Mouse (Mus musculus) frontal cortex, adult 2 months (tissue): ENCODE results near the gene Mettl7b. TPM values are rescaled to one million over a fixed set of nuclear protein-coding genes. Genes with fewer than 3 reads are reported as not detected.

Source experiments
- DNase-seq, 2 experiments: peaks; one replicate each; pipeline ENCODE4 v3.0.0; 2022; ENCODE audit warnings: low spot score in 1 of 2; ENCODE audit errors: extremely low spot score in 1 of 2
- polyA plus RNA-seq: library from polyadenylated mRNA; depleted of rRNA; stranded (reverse); fragments of >200 nt; gene quantifications from 2 replicates; pipeline ENCODE4 v1.2.3, GENCODE M21; 2012; rRNA removed

The Mettl7b gene
- polyA plus RNA-seq, 1 experiment: not detected

DNA sequence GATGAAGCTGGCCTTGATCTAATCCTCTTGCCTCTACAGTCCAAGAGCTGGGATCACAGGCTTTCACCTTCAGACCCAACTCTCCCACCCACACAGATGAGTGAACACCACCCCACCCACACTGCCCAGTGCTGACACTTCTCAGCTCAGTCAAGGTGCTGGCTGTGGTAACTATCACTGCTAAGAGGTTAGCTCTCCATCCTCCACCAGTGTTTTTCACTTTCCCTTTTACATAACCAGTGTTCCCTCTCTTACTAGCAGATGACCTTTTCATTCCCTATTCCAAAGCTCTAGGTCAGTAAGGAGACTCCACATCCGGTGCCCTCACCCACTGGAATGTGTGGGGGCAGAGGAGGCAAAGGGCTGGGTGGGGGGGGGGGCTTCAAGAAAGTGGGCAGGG, 39.5 kb downstream of the Mettl7b start:
- no peak for DNase-seq

DNA sequence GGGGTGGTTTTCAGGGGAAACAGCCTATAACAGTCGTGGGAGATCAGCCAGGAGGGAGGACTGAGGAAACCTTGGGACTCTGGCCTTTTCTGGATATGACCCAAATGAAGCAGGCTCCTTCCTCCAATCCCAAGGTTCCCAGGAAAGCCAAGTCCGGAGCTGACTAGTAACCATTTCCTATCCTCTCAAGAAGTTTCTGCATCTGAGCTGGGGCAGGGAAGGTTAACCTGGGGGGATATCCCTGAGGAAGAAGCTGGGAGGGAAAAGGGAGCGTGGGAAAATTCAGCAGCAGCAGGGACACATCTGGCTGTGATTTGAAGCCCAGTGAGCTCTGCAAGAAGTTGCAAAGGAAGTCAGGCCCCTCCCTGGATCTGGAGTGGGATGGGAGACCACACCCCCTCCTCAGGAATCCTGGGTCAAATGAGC, 40.0 kb downstream of the Mettl7b start:
- no peak for DNase-seq

DNA sequence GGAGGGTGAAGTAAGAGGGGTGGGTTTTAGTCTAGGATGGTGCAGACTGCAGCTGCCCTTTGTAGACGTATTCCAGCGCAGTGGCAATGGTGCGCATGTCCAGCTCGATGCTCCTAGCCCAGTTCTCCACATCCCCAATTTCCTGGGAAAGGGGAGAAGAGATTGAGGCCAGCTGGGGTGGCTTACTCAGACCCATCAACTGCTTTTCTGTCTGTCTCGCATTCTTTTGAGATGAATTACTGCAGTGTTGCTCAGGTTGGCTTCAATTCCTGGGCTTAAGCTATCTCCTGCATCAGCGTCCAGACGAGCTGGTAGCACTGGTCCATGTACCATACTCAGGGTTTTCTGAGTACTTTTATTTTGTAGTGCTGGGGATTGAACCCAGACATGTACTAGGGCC, 40.8 kb downstream of the Mettl7b start:
- no peak for DNase-seq

DNA sequence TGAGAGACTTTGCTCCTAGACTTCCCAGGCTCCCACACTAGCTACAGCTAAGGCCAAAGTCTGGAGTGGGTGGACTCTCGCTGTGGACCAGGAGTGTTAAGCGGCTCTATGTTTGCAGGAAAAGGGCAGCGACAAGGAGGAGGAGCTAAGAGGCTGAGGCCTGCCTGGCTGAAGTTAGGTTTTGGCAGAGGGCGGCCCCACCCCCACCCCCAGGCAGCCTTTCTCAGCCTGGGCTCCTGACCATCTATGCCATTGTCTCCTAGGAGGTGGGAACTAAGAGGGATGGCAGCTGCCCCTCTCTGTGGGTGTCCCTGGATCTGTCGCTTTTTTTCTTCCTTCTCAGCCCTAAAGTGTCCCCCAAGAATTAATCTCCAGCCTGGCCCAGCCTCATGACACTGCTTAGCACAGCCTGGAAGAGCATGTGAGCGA, 41.6 kb downstream of the Mettl7b start:
- DNase-seq: peak in 1 of 2 experiments; percentile 50

DNA sequence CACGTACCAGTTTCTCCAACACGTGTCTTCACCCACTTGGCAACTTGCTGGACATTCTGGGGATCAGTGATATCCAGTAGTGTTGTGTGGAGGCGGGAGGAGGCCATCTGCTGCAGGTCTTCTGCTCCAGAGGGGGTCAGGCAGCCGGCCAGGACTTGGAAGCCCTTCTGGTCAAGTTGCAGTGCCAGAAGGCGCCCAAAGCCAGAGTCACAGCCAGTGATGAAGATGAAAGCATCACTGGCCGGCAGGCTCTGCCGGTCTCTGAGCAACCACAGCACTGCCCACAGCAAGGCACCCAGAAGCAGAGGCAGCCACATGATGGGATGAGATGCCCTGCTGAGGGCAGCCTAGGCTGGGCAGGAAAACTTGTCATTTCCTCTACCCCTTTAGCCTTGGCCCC, 42.5 kb downstream of the Mettl7b start:
- peak in 1 of 2 experiments; percentile 46 for DNase-seq

DNA sequence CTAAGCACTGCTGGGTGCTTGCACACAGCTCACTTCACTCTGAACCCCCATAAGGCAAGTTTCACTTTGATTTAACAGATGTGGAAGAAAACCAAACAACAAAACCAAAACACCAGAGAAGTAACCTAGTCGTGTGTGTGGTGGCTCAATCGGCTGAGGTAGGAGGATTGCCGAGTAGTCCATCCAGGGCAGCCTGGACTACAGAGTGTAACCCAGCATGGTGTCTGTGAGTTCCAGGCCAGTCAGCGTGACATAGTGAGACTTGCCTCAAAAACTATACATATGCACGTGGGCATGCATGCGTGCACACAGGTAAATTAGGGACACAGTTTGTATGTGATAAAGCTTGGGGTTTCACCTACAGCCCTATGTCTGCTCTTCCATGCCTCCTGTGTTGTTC, 43.4 kb downstream of the Mettl7b start:
- DNase-seq: no peak

DNA sequence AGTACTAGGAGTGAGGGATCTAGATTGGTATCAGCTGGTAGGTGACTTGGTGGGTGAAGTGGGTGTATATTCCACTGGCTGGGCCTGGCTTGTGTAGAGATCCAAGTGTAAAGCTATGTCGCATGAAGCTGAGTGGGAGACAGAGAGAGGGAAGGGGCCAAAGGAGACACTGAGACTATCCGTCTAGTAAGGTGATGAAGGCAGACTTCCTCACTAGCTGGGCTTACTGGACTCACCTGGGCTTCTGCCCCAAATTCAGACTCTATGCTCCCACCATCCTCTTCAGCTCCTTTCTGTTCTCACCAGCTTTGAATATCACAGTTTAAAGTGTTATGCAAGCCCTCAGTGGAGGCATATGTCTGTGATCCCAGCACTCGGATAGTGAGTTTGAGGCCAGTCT, 44.1 kb downstream of the Mettl7b start:
- DNase-seq: no peak

DNA sequence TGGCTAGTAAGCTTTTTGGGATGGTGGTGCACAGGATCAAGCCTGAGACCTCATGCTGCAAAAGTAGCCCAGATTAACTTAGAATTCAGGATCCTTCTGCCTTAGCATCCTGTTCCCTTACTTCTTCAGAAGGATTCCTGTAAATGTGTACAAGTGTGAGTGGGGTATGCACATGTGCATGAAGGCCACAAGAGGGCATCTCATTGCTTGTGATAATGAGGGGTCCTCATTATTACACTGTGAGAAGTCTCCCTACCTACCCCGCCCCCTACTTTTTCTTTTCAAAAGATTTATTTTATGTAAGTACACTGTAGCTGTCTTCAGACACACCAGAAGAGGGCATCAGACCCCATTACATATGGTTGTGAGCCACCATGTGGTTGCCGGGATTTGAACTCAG, 45.2 kb downstream of the Mettl7b start:
- DNase-seq: no peak

DNA sequence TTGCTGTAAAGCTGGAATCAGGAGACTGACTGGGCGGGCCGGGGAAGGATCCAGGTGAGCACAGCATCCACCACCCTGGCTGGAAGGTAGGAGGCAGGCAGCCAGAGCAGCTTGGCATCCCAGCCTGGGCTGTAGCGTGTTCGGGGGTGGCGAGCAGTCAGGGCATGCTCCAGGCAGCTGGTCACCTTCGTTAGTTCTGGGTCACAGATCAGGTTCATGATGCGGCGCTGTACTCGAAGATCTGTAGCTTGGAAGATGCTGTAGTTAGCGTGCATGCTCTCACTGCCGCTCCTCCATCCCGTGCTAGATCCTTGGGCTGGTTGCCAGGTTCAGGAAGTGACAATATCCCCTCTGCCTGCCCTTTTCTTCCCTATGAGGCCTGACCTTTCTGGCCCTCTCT, 47.1 kb downstream of the Mettl7b start:
- DNase-seq: no peak

DNA sequence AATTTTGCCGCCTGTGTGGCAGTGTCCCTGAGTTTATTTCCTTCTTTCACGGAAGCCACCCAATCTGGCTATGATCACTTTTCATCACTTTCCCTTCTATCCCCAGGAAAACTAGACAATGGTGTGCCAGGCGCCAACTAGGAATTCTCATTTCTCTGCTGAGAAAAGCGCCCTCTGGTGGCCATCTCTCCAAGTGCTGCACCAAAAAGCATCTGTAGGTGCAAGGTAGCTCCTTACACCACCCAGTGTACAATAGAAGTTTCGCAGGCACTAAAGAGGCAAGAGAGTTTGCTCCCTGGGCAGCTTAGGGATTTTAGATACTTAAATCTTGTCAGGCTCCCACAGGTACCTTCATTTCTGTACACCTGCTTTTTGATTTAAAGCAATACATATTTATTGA, 47.6 kb downstream of the Mettl7b start:
- peak; percentile 78 to 97 for DNase-seq

DNA sequence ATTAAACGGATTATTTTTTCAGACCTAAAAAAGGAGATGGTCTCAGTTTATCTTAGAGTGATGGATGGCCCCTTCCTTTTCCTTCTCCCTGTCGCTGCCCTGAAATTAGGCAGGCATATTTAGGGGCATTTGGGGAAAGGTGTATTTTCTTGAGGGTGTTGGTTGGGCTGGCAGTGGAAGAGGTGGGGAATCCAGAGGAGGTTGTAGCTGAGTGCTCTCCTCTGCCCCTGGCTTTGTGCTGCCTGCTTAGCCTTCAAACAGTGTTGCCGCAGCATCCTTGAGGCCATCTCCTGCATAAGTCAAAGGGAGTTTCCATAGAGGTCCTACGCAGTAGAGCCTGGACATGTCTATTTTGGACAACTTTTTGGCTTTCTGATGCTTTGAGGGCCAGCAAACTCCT, 48.0 kb downstream of the Mettl7b start:
- DNase-seq: no peak

DNA sequence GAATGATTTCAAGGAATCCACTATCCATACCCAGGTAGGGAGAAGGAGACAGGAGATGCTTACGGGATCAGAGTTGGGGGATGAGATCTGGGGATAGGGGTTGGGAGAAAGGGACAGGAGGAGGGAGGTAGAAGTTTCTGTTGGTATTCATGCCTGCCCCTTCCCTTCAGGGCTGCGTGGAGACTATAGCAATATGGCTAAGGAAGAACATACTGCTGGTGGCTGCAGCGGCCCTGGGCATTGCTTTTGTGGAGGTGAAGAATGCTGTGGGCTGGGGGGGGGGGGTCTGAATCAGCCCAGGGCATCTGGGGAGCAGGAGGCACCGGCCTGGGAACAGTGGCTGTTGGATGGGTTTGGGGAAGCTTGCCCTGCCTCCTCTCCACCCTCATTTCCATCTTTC, 48.5 kb downstream of the Mettl7b start:
- DNase-seq: no peak

DNA sequence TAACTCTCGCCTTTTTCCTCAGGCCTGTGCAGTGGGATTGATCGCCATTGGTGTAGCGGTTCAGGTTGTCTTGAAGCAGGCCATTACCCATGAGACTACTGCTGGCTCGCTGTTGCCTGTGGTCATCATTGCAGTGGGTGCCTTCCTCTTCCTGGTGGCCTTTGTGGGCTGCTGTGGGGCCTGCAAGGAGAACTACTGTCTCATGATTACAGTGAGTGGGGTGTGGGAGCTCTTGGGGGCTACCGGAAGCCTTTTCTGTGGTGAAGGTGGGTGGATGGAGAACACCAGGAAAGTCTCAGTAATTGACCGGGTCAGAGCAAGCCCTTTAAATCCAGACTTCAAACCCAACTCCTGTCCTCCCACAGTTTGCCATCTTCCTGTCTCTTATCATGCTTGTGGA, 49.4 kb downstream of the Mettl7b start:
- DNase-seq: no peak

DNA sequence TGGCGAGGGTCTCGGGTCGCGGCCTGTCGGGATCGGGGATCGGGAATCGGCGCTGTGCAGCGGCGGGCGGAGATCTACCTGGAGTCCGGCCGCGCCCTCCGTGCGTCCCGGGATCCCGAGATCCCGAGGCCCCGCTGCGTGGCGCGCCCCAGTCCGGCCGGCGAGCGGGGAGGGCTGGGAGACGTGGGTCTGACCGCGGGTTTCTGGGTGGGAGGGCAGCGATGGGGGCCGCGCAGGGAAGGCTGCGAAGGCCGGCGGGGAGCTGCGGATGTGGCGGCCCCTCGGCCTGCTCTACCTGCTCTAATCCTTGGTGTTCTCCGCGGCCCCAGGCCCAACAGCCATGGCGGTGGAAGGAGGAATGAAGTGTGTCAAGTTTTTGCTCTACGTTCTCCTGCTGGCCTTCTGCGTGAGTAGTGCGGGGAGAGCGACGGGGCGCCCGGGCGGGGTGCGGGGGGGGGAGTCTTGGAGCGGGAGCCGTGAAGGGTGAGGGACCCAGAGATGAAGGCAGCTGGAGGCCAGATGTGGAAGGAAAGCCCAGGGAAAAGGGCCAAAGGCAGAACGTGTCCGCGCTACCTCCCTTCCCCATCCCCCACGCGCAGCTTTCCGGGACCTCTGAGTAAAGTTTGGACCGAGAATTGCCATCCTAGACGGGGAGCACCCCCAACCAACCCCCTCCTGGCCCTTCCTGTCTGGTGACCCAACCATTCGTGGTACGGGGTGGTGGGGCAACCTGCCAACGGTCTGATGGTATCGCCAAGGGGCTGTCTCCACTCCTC, 50.5 kb downstream of the Mettl7b start:
- no peak for DNase-seq

DNA sequence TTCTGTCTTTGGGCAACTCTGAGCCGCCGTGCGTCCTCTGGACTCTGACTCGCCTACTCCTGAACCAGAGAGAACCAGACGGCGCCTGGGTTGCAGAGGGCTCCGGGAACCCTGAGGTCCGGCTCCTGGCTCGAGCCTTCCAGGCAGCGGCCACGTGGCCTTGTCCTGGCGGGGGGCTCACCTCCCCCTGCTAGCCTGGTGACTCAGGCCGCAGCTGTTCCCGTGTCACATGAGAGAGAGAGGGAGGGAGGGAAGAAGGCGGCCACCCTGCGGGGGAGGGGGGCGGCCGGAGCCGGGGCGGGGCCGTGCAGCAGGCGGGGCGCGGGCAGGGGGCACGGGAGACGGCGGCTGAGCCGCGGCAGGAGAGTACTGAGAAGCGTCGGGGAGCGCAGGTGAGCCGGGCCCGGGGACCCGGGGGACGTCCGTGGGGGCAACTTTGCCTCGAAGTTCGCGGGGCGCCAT, 51.2 kb downstream of the Mettl7b start:
- DNase-seq: peak; percentile 58 to 67

DNA sequence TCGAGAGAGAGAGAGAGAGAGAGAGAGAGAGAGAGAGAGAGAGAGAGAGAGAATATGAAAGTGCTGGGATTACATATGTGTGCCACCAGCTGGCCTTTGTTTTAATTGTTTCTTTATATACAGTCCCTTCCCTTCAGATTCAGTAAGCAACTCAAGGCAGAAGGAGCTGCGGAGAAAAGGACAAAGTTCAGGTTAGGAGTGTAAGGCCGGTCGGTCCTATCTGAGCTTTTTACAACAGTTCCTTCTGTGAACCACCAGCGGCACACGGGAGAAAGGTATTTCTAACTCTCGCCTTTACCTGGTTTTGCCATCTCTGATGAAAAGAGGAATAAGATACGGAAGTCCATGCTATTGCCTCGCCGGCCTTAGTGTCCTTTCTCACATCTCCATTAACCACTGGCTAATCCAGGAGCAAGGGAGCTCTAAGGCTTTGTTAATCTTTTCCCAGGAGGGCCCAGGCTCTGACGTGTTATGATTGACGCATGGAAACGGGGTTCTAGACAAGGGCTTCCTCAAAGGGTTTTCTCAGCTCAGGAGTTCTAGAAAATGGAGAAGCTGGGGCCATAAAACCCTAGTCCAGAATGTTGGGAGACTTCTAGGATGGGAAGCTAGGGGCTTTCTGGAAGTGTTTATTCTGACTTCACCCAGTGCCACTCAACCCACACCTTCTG, 51.9 kb downstream of the Mettl7b start:
- no peak for DNase-seq

Other genes with a start within 250 kb of the Mettl7b start
- gene Dgka, start 216.1 kb downstream of the Mettl7b start, polyA plus RNA-seq: 14.8 and 15.6 TPM in 2 replicates
- gene Pym1, start 213.1 kb downstream of the Mettl7b start, polyA plus RNA-seq: 38.3 and 44.6 TPM in 2 replicates
- gene Mmp19, start 170.1 kb downstream of the Mettl7b start, polyA plus RNA-seq: 2.4 and 3.4 TPM in 2 replicates
- gene Dnajc14, start 156.9 kb downstream of the Mettl7b start, polyA plus RNA-seq: 24.2 and 25.3 TPM in 2 replicates
- 21.8 and 22.3 TPM in 2 replicates for gene Tmem198b, start 156.6 kb downstream of the Mettl7b start, polyA plus RNA-seq
- gene Sarnp, start 143.7 kb downstream of the Mettl7b start, polyA plus RNA-seq: 55.8 and 69.0 TPM in 2 replicates
- 15.3 and 17.3 TPM in 2 replicates for gene Ormdl2, start 139.3 kb downstream of the Mettl7b start, polyA plus RNA-seq
- gene Gdf11, start 69.3 kb downstream of the Mettl7b start, polyA plus RNA-seq: 17.0 and 17.2 TPM in 2 replicates
- 82.7 and 95.6 TPM in 2 replicates for gene Cd63, start 60.0 kb downstream of the Mettl7b start, polyA plus RNA-seq
- 12.3 and 15.7 TPM in 2 replicates for gene Rdh5, start 38.1 kb downstream of the Mettl7b start, polyA plus RNA-seq
- 233 and 273 TPM in 2 replicates for gene Bloc1s1, start 37.0 kb downstream of the Mettl7b start, polyA plus RNA-seq
- 23.4 and 26.8 TPM in 2 replicates for gene Itga7, start 27.2 kb downstream of the Mettl7b start, polyA plus RNA-seq
- gene Olfr9, start 28.4 kb upstream of the Mettl7b start, polyA plus RNA-seq: not detected in 2 replicates
- gene Olfr763, start 49.8 kb upstream of the Mettl7b start, polyA plus RNA-seq: 0.04 TPM in 1 of 2 replicates, not detected in the other
- gene Olfr764-ps1, start 78.9 kb upstream of the Mettl7b start, polyA plus RNA-seq: not detected in 2 replicates
- gene Olfr765, start 89.0 kb upstream of the Mettl7b start, polyA plus RNA-seq: not detected in 2 replicates
- not detected in 2 replicates for gene Olfr766-ps1, start 108.0 kb upstream of the Mettl7b start, polyA plus RNA-seq
- gene Olfr767, start 121.9 kb upstream of the Mettl7b start, polyA plus RNA-seq: not detected in 2 replicates
- gene Olfr768, start 138.4 kb upstream of the Mettl7b start, polyA plus RNA-seq: not detected in 2 replicates
- gene Olfr769, start 156.9 kb upstream of the Mettl7b start, polyA plus RNA-seq: not detected in 2 replicates
- gene Olfr770, start 178.0 kb upstream of the Mettl7b start, polyA plus RNA-seq: not detected in 2 replicates
- gene Olfr771, start 203.8 kb upstream of the Mettl7b start, polyA plus RNA-seq: not detected in 2 replicates
- gene Olfr772, start 216.9 kb upstream of the Mettl7b start, polyA plus RNA-seq: not detected in 2 replicates
- gene Olfr773, start 226.4 kb upstream of the Mettl7b start, polyA plus RNA-seq: not detected in 2 replicates